Mouse (Mus musculus): ENCODE measurements around the gene Mmp8. TPM values are rescaled to one million over a fixed set of nuclear protein-coding genes. Genes with fewer than 3 reads are reported as not detected.

Gene Mmp8
- 0.29 TPM for total RNA-seq (2023)

GRCm38 (mm10) chr9:7558221-7559017 lies at the start of gene Mmp8:
Gene Mmp8 (plus strand): TSS chr9:7558456.

GRCm38 (mm10) chr9:7571162-7571561 lies 12.9 kb downstream of the Mmp8 start, which contains the start of gene Mmp27:
Gene Mmp27 (plus strand): TSS chr9:7571396.

Other genes with a start within 250 kb of the Mmp8 start
- gene Mmp12, start 214.1 kb upstream of the Mmp8 start, total RNA-seq (2023) = 4.1 TPM
- not detected for gene Mmp1b, start 170.4 kb upstream of the Mmp8 start, total RNA-seq (2023)
- not detected for gene Mmp3, start 112.6 kb upstream of the Mmp8 start, total RNA-seq (2023)
- gene Mmp10, start 56.1 kb upstream of the Mmp8 start, total RNA-seq (2023) = 0.76 TPM
- not detected for gene Mmp27, start 12.9 kb downstream of the Mmp8 start, total RNA-seq (2023)
- not detected for gene Mmp20, start 69.8 kb downstream of the Mmp8 start, total RNA-seq (2023)
- gene Mmp7, start 133.6 kb downstream of the Mmp8 start, total RNA-seq (2023) = not detected
- 113 TPM for gene Tmem123, start 205.6 kb downstream of the Mmp8 start, total RNA-seq (2023)

Measured in CD4-positive naive resting alpha-beta T cell, adult 76 days (primary cell).